Mouse (Mus musculus): ENCODE data around the gene Pifo.
"Not testable (repeated sequence)": the region's sequence is repeated elsewhere in the genome, so short reads cannot be mapped to it uniquely, and the experiment has no call there.

The Pifo gene

DNA sequence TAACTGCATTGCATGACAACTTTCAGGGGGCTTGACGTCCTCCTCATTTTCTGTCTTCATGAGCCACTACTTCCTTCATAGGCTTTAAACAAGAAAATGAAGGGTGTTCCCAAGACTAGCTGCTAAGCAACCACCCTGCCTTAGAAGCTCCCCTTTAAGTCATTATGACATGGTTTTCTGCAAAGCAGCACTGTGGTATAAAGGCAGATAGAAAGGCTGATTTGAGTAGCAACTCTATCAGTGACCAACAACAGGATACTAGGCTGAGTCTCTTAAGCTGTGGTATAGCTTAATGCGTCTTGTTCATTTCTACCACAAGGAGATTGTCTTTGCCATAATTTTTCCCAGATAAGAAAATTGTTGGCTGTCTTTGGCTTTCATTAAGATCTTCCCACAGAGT, at the start of gene Pifo:
Pifo (minus strand) TSS at position 101 of the 400 bp plus-strand sequence.
- DNase-seq (ENCODE audit: low spot score in 2 of 2) = no peak

DNA sequence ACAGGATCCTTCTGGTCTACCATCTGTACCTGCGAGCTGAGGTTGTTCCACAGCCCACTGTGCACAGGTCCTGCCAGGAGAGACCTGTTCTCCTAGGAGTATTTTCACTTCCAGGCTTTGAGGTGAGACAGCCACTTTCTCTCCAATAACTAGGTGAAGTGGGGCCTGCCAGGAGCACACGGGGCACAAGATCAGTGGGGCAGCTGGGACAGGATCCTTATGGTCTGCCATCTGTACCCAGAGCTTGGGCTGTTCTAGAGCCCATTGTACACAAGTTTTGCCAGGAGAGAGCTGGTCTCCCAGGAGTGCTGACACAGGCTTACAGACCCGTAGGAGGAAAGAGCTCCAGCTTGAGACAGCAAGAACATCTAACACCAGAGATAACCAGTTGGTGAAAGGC, 43.5 kb upstream of the Pifo start:
- no peak for DNase-seq (ENCODE audit: low spot score in 2 of 2)

- DNase-seq (ENCODE audit: low spot score in 2 of 2) = no peak
These were observed 37.5 kb upstream of the Pifo start for GRCm38 (mm10) chr3:106051896-106052295.

DNA sequence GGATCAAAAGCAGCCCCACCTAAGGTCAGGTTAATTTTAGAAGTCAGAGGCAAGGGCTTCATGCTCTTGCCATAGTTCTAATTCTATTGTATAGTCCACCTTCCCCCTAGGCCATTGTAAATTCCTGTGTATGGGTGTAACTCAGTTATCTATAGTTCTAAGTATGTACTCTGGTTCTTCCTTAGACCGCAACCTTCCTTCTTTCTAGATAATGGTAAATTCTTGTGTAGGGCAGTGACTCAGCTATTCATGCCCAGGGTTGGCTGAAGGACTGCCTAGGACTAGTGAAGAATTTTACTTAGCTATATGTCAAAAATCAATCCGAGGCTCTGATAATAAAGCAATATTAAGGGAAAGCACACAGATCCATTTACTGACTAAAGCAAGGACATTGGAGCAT, 25.9 kb upstream of the Pifo start:
- DNase-seq (ENCODE audit: low spot score in 2 of 2) = no peak

GRCm38 (mm10) chr3:106032781-106033180, 18.3 kb upstream of the Pifo start, which contains the start of gene Chil5:
Chil5 (minus strand) TSS chr3:106032814.
- DNase-seq (ENCODE audit: low spot score in 2 of 2) = no peak

GRCm38 (mm10) chr3:106024135-106024534, 9.7 kb upstream of the Pifo start:
- no peak for DNase-seq (ENCODE audit: low spot score in 2 of 2)

- no peak for DNase-seq (ENCODE audit: low spot score in 2 of 2)
These were observed 7.4 kb upstream of the Pifo start for GRCm38 (mm10) chr3:106021840-106022239.

GRCm38 (mm10) chr3:106003360-106003759, 11.1 kb downstream of the Pifo start:
- DNase-seq (ENCODE audit: low spot score in 2 of 2) = not testable (repeated sequence)

DNA sequence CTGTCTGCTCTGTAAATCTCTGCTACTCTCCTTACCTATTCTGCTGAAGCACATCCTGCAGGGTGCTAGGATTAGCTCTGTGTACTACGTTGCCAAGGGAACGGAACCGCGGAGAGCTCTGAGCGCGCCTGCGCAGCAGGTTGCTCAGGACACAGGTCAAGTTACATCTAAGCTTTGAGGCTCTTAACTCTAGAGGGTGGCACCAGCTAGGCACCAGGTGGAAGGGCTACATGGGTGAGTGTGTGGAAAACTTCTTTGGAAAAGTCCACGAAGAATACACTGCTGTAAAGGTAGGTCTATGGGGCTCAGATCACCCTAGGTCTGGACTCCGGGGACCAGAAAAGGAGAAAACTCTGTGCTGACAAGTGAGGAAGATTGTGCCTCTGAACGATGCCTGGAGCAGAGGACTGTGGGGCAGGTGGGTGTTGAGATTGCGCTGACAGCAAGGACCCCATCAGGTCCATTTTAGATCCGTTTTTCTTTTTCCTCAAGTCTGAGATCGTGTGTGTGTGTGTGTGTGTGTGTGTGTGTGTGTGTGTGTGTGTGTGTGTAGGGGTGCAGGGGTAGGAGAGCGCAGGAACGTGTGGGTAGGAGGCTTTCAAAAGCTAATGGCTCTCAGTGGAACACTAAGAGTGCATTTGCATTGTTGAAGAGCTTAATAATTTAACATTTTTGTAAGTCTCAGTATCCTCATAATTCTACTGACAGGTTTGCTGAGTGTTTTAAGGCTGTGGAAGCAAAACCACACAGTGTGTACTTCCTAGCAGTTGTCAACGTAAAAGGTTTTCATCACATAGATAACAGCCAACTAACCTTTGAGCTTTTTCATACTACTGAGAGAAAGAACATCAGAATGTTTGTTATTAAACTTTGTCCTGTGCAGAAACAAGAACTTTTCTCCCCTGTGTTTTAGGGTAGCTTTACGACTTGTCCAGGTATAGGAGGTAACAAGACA, 12.8 kb downstream of the Pifo start:
- no peak for DNase-seq (ENCODE audit: low spot score in 2 of 2)

DNA sequence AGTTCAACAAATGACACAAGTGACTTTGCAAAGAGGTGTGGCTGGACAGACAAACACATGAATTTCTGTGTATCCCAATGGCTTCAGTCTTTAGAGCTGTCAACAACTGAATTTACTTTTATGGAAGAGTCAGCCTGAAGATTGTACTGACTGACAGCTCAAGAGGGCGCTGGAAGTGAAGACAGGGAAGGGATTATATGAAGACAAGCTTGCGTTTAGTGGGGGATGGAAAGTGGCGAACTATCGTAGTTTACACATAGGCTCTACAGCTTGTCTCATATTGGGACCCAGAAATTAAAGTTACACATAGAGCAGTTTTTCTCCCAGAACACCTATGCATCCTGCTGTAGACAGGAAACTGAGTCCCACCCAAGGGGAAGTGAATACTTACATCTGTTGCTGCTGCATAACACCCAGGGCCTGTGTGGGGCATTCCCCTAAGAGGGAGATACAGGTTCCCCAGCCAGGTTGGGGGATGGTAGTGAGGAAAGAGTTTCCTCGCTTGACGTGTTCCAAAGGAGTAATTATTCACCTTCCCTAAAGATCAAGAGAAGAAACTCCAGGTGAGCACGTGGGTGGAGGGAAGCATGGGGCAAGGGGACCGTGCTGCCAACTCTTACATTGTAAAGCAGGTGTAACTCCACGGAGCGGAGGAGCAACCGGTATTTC, 13.6 kb downstream of the Pifo start:
- DNase-seq (ENCODE audit: low spot score in 2 of 2) = no peak

GRCm38 (mm10) chr3:105994730-105995129, 19.7 kb downstream of the Pifo start:
- DNase-seq (ENCODE audit: low spot score in 2 of 2) = no peak

- peak in 1 of 2 experiments; percentile 18 for DNase-seq (ENCODE audit: low spot score in 2 of 2)
These were observed 22.7 kb downstream of the Pifo start for GRCm38 (mm10) chr3:105991653-105992283.

- DNase-seq (ENCODE audit: low spot score in 2 of 2) = not testable (repeated sequence)
These were observed 24.8 kb downstream of the Pifo start for GRCm38 (mm10) chr3:105989611-105990010.

- DNase-seq (ENCODE audit: low spot score in 2 of 2) = no peak
These were observed 40.3 kb downstream of the Pifo start for GRCm38 (mm10) chr3:105974174-105974573.

DNA sequence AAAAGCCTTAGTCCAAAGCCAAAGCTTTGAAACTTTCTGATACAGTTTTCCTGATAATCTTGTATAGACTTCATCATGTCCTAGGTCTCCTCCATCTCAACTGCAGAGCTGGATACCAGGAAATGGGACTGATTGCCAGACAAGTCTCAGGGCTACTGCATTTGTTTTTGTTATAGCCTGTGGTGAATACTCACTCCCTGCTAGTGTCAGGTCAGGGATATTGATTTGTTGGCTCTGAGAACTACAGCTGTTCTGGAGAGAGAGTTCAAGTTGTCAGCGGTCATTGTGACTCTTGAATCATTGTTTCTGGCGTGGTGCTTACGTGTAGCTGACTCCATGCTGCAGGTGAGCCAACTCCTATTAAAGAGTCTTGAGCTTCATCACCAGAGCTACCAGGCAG, 41.0 kb downstream of the Pifo start, which contains the start of gene Ovgp1:
Ovgp1 (plus strand) TSS at position 301 of the 400 bp plus-strand sequence.
- no peak for DNase-seq (ENCODE audit: low spot score in 2 of 2)

DNA sequence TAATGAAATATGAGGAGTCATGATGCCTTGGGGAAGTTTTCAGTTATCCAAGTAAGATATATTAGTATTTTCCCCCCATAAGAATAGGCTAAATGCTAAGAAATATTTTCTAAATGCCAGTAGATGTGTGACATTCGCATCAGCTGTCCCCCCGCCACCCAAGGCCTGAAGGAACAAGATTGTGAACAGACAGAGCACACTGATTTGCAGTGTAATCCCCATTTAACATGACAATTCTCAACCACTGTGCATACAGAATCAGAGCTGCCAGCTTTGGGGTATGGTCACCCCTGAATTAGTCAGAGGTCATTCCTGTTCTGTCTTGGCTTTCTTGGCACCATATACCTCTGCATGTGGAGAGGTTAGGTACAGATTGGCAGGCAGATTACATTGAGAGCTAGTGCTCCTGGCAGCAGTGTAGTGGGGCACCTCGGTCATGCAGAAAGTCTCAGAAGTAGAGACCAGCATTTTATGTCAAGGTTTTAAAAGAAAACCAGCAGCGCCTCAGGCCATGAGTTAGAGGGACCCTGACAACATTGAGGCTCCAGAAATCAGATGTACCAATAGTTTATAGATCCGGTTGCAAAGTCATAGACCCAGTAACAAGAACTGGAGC, 42.5 kb downstream of the Pifo start:
- no peak for DNase-seq (ENCODE audit: low spot score in 2 of 2)

DNA sequence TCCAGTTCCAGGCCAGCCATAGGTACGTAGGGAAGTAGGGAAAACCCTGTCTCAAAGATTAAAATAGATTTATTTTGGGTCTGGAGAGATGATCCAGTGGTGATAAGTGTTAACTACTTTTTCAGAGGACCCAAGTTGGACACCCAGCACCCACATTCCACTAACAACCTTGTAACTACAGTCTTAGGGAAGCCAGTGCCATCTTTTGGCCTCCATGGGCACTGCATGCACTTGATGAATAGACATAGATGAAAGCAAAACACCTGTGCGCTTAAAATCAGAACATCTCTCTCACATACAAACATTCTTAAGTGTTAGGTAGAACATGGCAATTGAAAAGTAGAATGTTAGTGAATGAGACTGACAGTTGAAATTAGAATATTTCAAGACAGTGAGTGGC, 53.7 kb downstream of the Pifo start:
- no peak for DNase-seq (ENCODE audit: low spot score in 2 of 2)

DNA sequence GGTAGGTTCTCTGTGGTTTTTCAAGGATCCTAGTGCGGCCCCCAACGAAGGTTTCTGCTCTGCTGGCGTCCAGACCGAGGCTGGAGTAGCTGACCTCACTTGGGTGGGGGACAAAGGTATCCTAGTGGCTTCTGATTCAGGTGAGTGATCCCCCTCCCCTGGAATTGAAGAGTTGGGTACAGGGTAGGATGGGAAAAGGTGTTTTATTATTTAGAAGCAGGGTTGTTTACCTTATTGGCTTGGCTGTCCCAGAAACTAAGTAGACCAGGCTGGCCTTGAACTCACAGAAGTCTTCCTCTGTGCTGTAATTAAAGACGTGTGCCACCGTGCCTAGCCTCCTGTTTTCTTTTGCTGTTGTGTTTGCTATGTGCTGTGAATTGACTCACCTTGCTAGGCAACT, 54.4 kb downstream of the Pifo start, which contains the start of gene Atp5f1:
Atp5f1 (minus strand) TSS at position 101 of the 400 bp plus-strand sequence.
- DNase-seq (ENCODE audit: low spot score in 2 of 2) = no peak

DNA sequence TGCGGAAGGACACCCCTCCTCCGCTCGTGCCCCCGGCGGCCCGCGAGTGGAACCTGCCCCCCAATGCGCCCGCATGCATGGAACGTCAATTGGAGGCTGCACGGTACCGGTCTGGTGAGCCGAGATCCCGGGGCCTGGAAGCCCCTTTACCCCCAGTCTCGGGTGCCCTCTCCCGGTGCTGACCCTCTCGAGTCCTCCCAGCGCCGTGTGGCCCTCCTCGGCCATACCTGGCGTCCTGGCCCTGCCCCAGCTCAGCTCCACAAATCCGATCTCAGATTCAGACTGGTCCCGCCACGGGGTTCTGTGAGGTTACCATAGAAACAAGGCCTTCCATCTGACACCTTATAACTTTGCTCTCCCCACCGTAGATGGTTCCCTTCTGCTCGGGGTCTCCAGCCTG, 54.9 kb downstream of the Pifo start:
- DNase-seq (ENCODE audit: low spot score in 2 of 2) = no peak

- DNase-seq (ENCODE audit: low spot score in 2 of 2) = peak; percentile 94 to 96
These were observed 55.4 kb downstream of the Pifo start, which contains the start of gene Wdr77 for GRCm38 (mm10) chr3:105958974-105959580. Wdr77 (plus strand) TSS chr3:105959369.

DNA sequence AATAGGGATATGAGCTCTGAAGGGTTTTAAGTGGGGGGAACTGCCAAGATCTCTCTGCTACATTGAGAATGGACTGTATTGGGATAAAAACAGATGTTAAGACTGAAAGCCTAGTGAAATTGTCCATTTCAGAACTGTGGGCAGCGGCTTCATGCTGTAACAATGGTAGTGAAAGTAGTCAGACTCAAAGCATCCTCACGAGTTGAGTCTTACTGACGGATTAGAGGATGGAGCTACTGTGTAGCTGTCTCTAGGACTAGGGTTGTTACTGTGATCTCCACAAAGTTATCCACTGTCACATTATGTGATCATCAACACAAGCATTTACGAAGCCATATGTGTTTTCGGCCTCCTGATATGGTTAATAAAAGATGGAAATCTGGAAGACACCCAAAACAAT, 56.2 kb downstream of the Pifo start:
- no peak for DNase-seq (ENCODE audit: low spot score in 2 of 2)

Measured in urinary bladder, adult 18-20 months (tissue).